Mouse (Mus musculus) ES-CJ7 (cell line): ENCODE data around the gene Gm28230.
A peak's percentile ranks its signal among the peaks of the same experiment; 100 is the strongest.

Source experiments
- DNase-seq: peaks from one replicate; pipeline ENCODE4 v3.0.0; 2011; ENCODE audit warnings: low read depth, low spot score

Gm28230 gene

GRCm38 (mm10) chr2:74691022-74691951 lies 35.2 kb upstream of the Gm28230 start, which contains the start of gene Hoxd10:
TSS of gene Hoxd10 (plus strand) at chr2:74691924.
- DNase-seq, result peak; percentile 94

- DNase-seq, result no peak
Observed at GRCm38 (mm10) chr2:74691995-74692807, 34.3 kb upstream of the Gm28230 start.

GRCm38 (mm10) chr2:74692808-74693431 lies 33.6 kb upstream of the Gm28230 start:
- DNase-seq, result no peak

- DNase-seq, result no peak
Observed at GRCm38 (mm10) chr2:74693432-74693827, 33.1 kb upstream of the Gm28230 start.

GRCm38 (mm10) chr2:74694066-74694465 lies 32.5 kb upstream of the Gm28230 start:
- DNase-seq, result peak; percentile 86

- DNase-seq, result no peak
Observed at GRCm38 (mm10) chr2:74695383-74695782, 31.1 kb upstream of the Gm28230 start.

- DNase-seq, result no peak
Observed at GRCm38 (mm10) chr2:74695813-74696430, 30.6 kb upstream of the Gm28230 start.

- DNase-seq, result no peak
Observed at GRCm38 (mm10) chr2:74696442-74697335, 29.8 kb upstream of the Gm28230 start.

- DNase-seq, result peak; percentile 62
Observed at GRCm38 (mm10) chr2:74697567-74698121, 28.9 kb upstream of the Gm28230 start, which contains the start of gene Hoxd9. TSS of gene Hoxd9 (plus strand) at chr2:74697727.

- DNase-seq, result no peak
Observed at GRCm38 (mm10) chr2:74698201-74699052, 28.1 kb upstream of the Gm28230 start.

- DNase-seq, result no peak
Observed at GRCm38 (mm10) chr2:74699053-74699430, 27.5 kb upstream of the Gm28230 start.

GRCm38 (mm10) chr2:74699664-74700545 lies 26.6 kb upstream of the Gm28230 start:
- DNase-seq, result peak; percentile 66

GRCm38 (mm10) chr2:74700546-74701112 lies 25.9 kb upstream of the Gm28230 start:
- no peak for DNase-seq

- peak; percentile 60 for DNase-seq
Observed at GRCm38 (mm10) chr2:74701949-74702819, 24.3 kb upstream of the Gm28230 start.

GRCm38 (mm10) chr2:74702820-74703219 lies 23.7 kb upstream of the Gm28230 start:
- no peak for DNase-seq

- DNase-seq, result no peak
Observed at GRCm38 (mm10) chr2:74703317-74703716, 23.2 kb upstream of the Gm28230 start.
